Mouse (Mus musculus) erythroblast, adult 5-6 weeks (primary cell): ENCODE results near the gene Il27. TPM values are rescaled to one million over a fixed set of nuclear protein-coding genes. Genes with fewer than 3 reads are reported as not detected.
"Not testable (repeated sequence)": the region's sequence is repeated elsewhere in the genome, so short reads cannot be mapped to it uniquely, and the experiment has no call there.

Experiments
- ATAC-seq: replicated peaks from 2 replicates; pipeline ENCODE4 v1.8.0; 2016; ENCODE audit warnings: moderate number of reproducible peaks, mild to moderate bottlenecking, moderate TSS enrichment, inconsistent platforms; ENCODE audit not compliant: poor library complexity, low FRiP score, severe bottlenecking
- total RNA-seq, 2 experiments: library from RNA; stranded (forward) in 1 of 2; stranded (reverse) in 1 of 2; fragments of 150-400 nt in 1 of 2; fragments of 200-764, 138-1000 nt in 1 of 2; gene quantifications; 2 replicates each; pipeline versions ENCODE4 v1.2.3 to v1.2.4; 2015 to 2017; ENCODE audit warnings: low replicate concordance in 2 of 2

Gene Il27
- total RNA-seq (2015; ENCODE audit: low replicate concordance) (not detected in 2 replicates), total RNA-seq (2017; ENCODE audit: low replicate concordance) (not detected in 2 replicates)

DNA sequence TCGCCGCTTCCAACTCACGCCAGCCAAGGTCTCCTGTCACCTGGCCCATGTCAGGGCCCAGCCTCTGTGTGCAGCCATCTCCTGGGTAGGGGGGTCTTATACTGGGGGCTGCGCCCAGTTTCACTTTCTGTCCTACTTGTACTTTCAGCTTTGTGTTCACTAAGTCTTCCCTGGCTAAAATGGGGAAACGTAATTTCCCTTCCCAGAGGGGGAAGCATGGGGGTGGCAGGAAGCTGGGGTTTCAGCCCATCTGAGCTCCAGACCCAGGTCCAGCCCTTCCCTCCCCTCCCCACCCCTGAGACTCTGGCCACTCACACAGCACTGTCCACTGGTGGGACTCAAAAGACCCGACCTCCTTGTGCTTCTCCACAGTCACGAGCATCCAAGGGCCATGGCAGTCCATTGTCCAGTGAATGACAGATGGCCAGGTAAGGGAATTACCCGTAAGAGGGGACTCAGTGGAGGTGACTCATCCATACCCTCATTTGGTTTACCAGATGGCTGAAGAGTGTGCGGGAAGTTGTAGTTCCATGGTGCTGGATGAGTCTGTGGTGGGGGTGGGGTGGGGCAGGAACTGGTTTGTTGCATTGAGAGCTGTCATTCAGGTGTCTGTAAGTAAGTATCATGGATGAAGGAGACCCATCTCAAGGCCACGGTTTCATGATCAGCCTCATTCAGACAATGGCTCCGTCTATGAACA is at the start of gene Il27:
Gene Il27, minus strand, starts transcription at position 80 of the 700 bp plus-strand sequence.
- no peak for ATAC-seq

DNA sequence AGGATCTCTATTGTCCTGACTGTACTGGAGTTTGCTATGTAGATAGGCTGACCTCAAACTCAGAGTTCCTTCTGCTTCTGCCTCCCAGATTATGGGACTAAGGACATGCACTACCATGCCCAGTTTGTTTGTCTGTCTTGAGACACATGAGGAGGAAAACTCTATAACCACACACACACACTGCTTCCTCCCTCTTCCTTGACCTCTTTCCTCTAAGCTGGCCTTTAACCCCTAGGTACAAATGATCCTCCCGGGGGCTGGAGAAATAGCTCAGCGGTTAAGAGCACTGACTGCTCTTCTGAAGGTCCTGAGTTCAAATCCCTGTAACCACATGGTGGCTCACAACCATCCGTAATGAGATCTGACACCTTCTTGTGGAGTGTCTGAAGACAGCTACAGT is 49.6 kb upstream of the Il27 start:
- ATAC-seq: no peak

DNA sequence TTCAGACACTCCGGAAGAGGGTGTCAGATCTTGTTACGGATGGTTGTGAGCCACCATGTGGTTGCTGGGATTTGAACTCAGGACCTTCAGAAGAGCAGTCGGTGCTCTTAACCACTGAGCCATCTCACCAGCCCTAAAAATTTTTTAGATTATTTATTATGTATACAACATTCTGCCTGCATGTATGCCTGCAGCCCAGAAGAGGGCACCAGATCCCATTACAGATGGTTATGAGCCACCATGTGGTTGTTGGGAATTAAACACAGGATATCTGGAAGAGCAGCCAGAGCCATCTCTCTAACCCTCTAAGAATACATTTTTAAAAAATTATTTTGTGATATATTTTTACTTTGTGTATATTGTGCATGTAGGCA is 48.5 kb upstream of the Il27 start:
- ATAC-seq: not testable (repeated sequence)

DNA sequence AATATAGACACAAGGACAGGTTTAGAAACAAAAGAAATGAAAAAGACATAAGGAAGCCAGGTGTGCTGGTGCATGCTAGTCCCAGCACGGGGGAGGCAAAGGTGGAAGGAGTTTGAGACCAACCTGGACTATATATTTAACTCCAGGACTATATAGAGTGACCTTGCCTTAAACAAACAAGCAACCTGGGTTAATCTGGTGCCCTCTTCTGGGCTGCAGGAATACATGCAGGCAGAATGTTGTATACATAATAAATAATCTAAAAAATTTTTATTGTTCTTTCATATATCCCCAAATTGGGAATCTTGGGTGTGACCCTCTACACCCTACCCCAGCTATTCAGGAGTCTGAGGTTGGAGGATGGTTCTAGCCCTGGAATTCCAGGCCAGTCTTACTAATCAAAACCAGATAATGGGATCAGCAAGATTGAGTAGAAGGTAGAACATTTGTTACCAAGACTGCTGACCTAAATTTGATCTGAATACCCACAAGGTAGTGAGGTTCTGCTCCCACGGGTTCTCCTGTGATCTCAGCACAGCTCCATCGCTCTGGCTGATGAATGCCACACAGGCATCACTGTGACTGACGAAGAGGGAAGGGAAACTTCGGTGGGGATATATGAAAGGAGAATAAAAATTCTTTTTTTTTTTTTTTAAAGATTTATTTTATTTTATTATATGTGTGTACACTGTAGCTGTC is 48.0 kb upstream of the Il27 start:
- ATAC-seq: no peak

DNA sequence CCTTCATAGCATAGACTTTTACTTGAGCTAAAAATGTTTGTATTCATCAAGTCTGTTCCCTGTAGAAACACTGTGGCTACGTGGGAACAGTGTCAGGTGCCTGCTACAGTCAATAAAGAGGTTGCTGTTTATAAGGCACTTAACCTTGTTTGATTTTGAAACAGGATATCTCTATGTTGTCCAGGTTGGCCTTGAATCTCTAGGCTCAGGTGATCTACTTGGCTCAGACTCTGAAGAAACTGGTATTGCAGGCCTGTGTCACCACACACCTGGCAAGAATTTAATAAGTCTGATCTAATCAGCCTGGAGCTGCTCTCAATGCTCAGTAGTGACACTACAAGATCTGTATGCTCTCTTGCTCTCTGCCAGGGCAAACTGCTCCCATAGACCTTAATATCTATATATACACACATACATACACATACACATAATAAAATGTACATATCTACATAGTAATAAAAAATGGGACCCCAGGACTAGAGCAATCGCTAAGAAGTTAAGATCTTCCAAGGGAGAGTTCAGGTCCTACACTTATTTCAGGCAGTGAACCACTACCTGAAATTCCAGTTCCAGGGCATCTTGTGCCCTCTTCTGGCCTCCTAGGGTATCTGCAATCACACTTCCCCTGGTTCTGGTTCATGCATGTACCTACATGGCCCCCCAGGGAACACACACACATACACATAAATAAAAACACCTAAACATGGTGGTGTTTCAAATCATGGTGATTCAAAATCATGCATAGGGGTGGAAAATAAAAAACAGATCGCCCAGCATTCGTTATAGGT is 42.2 kb upstream of the Il27 start:
- ATAC-seq: peak; percentile 58; the same call in 1 of the 2 replicates

DNA sequence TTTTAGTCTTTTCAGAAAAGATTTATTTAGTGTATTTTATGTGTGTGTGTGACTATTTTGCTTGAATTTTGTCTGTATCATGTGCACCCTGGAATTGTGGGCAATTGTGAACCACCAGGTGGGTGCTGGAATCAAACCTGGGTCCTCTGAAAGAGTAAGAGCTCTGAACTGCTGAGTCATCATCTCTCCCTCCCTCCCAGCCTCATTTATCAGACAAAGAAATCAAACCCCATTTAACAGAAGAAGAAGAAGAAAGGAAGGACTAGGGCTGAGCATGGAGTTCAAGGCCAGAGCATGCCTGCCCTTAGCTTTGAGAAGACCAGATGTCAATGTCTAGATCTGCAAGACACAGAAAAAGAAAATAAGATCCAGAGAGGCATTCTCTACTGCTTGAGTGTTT is 40.6 kb upstream of the Il27 start:
- no peak for ATAC-seq

DNA sequence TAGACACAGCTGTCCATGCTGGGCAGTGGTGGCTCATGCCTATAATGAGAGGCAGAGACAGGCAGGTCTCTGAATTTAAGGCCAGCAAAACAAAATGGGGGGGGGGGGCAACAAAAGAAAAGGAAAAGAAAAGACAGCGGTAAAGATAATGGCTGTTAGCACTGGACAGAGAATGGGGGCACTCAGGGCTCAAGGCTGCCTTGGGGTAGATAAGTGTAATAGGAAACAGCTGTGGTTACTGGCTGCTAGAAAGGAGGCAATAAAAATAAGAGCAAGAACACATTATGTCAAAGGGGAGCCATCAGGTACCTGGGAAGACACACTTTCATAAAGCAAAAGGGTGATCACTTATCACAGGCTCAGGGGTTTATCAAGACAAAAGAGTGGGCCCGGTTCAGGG is 37.7 kb upstream of the Il27 start:
- no peak for ATAC-seq

DNA sequence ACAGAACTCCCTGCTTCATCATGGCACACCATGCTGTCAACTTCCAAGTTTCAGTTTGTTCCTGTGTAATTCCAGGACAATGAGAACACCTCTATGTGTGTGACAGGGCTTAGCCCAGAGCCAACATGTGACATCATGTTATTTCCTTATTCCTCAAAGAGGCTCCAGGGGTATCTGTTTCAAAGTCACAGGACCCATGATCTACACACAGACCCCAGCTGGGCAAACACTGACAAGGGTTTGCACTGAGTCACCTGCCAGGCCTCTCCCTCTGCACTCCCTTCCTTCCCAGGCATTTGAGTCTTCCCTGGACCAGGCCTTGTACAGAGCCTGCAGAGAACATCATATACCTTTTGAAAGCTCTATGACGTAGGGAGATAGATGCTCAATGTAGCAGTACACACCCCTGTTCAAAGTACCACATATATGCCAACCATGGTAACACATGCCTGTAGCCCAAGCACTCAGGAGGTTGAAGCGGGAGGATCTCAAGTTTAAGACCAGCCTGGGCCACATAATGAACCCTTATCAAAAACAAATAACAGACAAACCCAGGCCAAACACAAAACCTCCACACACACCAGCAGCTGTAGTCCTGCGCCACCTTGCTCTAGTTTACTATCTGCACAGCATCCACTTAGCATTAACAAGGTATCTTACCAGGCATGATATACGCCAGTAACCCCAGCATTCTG is 36.2 kb upstream of the Il27 start, which contains the start of gene Nupr1:
Gene Nupr1, minus strand, starts transcription at position 38 of the 695 bp plus-strand sequence.
- no peak for ATAC-seq

DNA sequence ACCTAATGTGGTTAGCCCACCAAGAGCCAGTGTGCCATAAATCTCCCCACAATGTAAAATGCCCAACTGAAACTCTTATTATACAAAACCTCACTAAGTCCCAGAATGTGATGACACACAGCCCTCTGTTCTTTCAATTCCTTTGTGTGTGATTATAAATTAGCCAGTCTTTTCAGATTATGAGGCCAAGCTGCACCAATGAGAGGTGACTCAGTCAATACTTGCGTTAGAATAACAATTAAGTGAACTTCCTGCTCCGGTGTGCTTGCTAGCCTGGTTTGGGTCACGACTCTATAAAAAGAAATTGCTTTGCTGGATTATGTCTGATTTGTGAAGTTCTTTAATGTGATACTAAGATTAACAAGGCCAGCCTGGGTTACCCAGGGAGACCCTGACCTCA is 35.2 kb upstream of the Il27 start:
- no peak for ATAC-seq

DNA sequence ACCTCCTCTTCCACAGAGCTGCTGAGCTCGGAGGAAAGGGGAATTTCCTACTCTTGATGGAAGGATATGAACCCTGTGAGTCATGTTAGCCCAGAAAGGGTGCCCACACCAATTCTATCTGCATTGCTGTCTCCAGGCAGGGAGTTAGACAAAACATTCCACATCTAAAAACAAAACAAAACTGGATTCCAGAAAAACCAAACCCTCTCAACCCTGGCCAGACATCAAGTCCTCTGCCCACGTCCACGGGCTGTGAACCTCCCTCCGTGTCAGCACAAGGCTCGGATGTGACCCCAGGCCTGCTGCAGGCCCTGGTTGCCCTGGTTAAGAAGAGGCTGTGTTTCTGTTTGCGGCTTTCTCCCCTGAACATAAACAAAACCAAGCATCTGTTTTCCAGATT is 33.4 kb upstream of the Il27 start:
- ATAC-seq: no peak

DNA sequence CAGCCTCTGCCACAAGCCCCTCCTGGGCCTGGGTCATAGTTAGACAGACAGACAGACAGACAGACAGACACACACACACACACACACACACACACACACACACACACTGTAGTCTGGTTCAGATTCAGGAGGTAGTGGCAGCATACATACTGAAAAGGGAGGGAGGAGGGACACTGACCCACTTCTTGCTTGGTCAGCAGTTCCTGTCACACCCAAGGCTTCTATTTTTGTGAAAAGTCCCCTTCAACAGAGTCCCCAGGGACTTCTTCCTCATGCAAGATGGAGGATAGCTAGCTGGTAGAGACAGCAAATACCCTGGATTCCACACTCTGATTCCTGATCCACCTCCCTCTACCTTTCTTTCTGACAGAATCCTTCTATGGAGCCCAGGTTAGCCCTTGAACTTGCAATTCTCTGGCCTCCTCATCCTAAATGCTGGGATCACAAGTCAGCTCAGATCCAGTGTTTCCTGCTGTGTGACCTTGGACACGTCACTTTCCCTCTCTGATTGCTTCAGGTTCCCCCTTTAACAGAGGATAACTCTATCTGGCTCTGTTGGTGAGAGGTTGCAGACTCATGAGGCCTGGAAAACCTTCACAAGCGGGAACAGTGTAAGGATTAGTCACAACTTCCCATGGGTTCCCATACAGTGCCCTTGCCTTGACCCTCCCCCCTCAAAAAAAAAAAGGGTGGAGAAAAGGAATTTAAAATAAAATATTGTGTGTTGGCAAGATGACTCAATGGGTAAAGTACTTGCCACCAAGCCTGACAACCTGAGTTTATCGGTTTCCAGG is 31.3 kb upstream of the Il27 start:
- ATAC-seq: no peak

DNA sequence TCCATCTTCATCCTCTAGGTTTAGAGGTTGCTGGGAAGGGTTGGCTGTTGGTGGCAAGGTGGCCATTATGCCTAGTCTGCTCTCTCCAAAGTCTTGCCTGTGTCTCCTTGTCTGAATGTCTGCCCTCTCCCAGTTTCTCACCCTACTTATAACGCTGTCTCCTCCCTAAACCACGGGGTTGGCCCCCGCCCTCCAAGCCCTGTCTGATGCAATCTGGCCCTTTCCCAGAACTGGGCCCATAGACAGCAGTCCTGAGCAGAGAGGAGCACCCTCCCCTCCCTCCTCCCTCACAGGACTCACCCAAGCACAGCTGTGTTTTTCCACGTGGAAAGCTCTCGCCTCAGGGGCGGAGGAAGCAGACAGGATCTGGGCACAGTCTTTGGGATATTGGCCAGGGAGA is 30.6 kb upstream of the Il27 start:
- no peak for ATAC-seq

DNA sequence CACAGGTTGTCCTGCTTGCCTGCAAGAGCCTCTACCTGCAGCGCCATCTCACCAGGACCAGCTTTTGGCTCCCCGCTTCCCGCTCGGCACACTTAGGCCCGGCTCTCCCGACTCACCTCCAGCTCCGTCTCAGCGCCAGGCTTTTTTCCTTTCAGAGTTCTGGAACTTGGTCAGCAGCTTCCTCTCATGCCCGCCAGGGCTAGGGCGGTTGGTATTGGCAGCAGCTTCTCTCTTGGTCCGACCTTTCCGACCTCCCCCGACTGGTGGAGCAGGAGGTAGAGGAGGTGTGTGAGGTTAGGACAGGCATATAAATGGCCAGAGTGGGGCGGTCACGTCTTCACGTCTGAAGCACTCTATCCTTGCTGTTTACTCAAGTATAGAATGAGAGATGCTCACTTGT is 30.0 kb upstream of the Il27 start:
- ATAC-seq: no peak

DNA sequence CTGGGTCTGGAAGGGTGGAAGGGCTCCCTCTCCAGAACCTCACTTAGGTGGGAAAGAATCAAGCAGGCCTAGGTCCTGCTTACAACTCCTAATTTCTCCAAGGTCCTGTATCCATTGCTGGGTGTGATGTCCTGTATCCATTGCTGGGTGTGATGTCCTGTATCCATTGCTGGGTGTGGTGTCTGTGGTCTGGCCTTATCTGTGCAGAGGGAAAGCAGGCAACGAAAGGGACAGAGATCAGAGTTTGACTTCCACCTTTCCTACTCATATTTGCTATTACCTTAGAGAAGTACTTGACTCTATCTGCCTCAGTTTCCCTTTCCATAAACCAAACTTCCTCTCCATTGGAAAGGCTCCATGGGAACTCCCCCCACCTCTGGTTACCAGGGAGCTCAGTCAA is 28.6 kb upstream of the Il27 start:
- no peak for ATAC-seq

DNA sequence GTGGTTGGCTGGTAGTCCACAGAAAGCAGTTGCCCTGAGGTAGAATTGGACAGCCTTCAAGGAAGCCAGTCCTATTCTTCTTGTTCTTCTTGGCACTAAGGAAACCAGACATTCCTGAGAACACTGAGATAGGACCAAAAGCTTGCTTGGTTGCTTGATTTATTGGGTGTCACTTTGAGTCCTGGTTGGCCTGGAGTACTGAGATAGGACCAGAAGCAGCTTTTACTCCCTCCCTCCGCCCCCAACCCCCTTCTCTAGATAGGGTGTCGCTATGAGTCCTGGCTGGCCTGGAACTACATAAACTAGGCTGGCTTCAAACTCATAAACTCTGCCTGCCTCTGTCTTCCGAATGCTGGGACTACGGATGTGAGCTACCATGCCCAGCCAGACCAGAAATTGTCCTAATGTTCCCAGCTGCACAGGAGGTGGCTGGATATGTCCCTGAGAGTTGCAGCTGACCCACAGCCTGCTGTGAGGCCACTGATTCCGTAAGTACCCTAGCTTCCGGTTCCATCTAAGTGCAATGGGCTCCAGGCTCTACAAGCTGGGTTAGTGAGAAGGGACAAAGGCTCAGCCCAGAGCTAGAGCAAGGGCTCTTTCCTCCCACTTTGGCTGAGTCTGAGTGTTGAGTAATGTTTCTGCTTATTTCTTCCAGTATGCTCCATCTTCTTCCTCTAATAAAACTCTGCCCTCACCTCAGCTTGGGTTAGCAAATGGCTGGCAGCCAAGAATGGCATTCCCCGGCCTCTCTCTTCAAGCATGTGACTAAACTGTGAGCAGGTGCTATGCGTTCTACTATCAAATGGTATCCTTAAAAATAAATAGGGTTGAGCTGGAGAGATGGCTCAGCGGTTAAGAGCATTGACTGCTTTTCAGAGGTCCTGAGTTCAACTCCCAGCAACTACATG is 27.0 kb upstream of the Il27 start:
- ATAC-seq: no peak

DNA sequence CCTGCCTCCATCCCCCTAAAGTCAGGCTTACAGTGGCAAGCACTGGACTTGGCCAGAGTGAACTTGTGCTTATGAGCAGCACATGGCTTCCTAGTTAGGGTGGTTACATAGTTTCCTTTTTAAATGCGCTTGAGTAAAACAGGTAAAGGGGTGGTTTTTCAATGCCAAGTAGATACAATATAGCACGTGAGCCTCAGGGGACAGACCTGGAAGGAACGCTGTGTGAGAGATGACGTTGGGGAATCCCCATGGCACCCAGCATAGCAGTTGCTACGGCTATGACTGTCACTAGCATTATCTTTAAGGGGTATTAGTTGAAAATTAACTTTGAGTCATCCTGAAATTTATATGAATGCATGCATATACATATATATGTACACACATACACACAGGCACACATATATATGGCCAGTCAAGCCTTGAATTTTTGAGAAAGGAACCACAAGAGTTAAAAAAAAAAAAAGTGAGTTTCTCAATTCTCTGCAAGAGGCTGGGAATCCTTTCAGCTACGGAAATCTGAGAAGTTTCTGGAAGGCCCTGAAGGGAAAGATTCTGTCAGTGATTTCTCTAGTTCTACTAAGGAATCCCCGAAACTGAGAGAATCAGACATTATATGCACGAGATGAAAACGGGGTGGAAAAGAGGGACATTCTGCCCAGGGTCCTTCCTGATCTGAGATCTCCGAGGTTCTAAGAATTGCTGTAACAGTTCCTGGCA is 25.0 kb upstream of the Il27 start:
- ATAC-seq: no peak

DNA sequence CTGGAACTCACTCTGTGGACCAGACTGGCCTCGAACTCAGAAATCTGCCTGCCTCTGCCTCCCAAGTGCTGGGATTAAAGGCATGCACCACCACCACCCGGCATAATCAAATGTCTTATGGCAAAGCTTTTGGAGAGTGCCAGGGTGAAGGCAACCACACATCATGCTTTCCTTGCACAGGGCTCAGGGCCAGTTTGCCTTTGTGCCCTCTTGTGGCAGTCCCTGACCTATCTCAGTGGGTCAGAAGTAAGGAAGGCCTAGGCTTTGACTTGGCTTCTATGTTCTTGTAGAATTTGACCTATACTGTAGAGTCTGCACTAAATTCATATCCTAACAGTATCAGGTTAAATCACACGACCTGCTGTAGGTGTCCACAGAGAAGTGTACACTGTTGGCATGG is 22.0 kb upstream of the Il27 start:
- ATAC-seq: no peak

DNA sequence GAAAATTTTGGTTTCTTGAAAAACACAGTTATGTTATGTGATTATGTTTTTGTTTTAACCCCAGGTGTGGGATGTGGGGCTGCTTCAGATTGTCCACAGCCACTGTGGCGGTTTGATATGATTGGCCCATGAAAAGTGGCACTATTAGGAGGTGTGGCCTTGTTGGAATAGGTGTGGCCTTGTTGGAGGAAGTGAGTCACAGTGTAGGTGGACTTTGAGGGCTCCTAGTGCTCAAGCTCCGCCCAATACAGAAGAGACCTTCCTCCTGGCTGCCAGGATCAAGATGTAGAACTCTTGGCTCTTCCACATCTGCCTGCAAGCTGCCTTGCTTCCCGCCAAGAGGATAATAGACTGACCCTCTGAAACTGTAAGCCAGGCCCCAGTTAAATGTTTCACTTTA is 18.0 kb upstream of the Il27 start:
- ATAC-seq: no peak
